Mouse (Mus musculus): ENCODE results near the gene Cd59b. TPM values are rescaled to one million over a fixed set of nuclear protein-coding genes. Genes with fewer than 3 reads are reported as not detected.

The Cd59b gene
- total and polyA plus RNA-seq, 3 experiments = 0.38 TPM; not detected in 2

DNA sequence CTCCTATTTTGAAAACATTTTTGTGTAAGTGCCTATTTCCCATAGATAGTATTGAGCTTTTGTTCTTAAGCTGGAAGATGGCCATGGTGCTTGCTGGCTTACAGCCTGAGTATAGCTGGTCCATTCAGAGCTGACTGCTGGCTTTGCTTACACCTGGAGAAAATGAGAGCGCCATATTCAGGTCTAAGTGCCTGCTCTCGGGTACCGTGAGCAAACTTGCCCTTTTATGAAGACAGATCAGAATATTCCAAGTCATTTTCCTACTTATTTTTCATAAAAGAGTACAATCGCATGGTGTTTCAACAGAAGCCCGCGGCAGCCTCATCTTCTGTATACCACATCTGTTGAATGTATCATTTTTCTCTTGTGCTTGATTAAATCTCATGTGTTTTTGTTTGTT is 8.7 kb upstream of the Cd59b start:
- Histone ChIP-seq H3K79me2 (ENCODE audit: control insufficient read depth, insufficient read depth, low read length, poor library complexity) (no peaks in the 10 kb centered on the region), H3K4me1 (ENCODE audit: control insufficient read depth in 1 of 2, insufficient read depth in 2 of 2, low read length in 2 of 2) (no peaks in the 10 kb centered on the region), H3K9me3 (replicated peaks; ENCODE audit: insufficient read depth, low read length) (no peaks in the 10 kb centered on the region), H3K36me3 (ENCODE audit: control insufficient read depth in 1 of 2, insufficient read depth in 2 of 2, low read length in 2 of 2) (peaks cover 0 to 5% of the 10 kb centered on the region in 2 experiments; a peak in 2 of 4 replicates), H3K4me3 (ENCODE audit: control insufficient read depth in 1 of 2, insufficient read depth in 1 of 2, low read depth in 2 of 2, low read length in 2 of 2) (no peak overlapping the region), H3K9ac (ENCODE audit: control insufficient read depth, low read depth, low read length, poor library complexity, severe bottlenecking) (no peak overlapping the region), H3K27ac (ENCODE audit: control insufficient read depth, low read depth, low read length) (no peak overlapping the region), H3K27me3 (ENCODE audit: control insufficient read depth in 1 of 2, insufficient read depth in 2 of 2, low read length in 2 of 2) (no peaks in the 10 kb centered on the region)
- TF ChIP-seq POLR2AphosphoS5 (IDR thresholded peaks at IDR 0.05; ENCODE audit: borderline replicate concordance, low read depth, low read length) (no peak), USF2 (IDR thresholded peaks at IDR 0.05; ENCODE audit: borderline replicate concordance in 1 of 2, insufficient read depth in 1 of 2, low read depth in 1 of 2, low read length in 2 of 2) (no peak), TBP (IDR thresholded peaks at IDR 0.05; ENCODE audit: low read depth, low read length) (no peak), MAFK (IDR thresholded peaks at IDR 0.05; ENCODE audit: borderline replicate concordance, low read depth, low read length) (no peak), NELFE (IDR thresholded peaks at IDR 0.05; ENCODE audit: low read depth, low read length) (no peak), ZNF384 (IDR thresholded peaks at IDR 0.05; ENCODE audit: low read depth, low read length) (no peak), JUND (IDR thresholded peaks at IDR 0.05; ENCODE audit: low read depth, low read length) (no peak), BHLHE40 (IDR thresholded peaks at IDR 0.05; ENCODE audit: borderline replicate concordance, low read depth, low read length) (no peak), CHD1 (IDR thresholded peaks at IDR 0.05; ENCODE audit: low read depth, low read length) (no peak), HCFC1 (IDR thresholded peaks at IDR 0.05; ENCODE audit: low read depth, low read length) (no peak), MXI1 (IDR thresholded peaks at IDR 0.05; ENCODE audit: low read depth, low read length) (no peak), USF1 (IDR thresholded peaks at IDR 0.05; ENCODE audit: low read depth, low read length) (no peak), TAL1 (IDR thresholded peaks at IDR 0.05; ENCODE audit: low read length) (no peak), TCF12 (IDR thresholded peaks at IDR 0.05; ENCODE audit: low read depth, low read length) (no peak), POLR2AphosphoS2 (IDR thresholded peaks at IDR 0.05; ENCODE audit: low read length) (no peak), NRF1 (IDR thresholded peaks at IDR 0.05; ENCODE audit: insufficient read depth, low read depth, low read length, poor library complexity, severe bottlenecking) (no peak), MAZ (IDR thresholded peaks at IDR 0.05; ENCODE audit: low read depth, low read length) (no peak), SIN3A (IDR thresholded peaks at IDR 0.05; ENCODE audit: low read length) (no peak)
- no peak for DNase-seq (ENCODE audit: low read depth, low spot score)

DNA sequence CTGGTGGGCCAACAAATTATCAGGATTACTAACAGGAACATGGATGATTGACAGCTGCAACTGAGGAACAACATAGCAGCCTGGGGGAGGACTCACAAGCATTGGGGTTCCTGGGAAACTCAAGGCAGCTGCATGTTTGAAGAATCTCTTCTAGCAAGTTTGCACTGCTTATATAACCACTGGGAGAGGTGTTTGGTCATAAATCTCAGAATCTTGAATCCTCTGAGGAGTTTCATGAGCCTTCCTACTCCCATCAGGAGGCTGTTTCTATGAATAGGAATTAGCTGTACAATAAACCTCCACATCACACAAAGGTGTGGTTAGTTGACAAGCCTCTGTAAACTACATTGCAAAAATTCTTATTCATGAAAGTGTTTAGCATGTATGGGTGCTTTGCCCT is 7.0 kb upstream of the Cd59b start:
- H3K36me3 ChIP-seq (ENCODE audit: control insufficient read depth in 1 of 2, insufficient read depth in 2 of 2, low read length in 2 of 2) = peaks cover 0 to 5% of the 10 kb centered on the region in 2 experiments; a peak in 2 of 4 replicates
- no peak overlapping the region for H3K9ac ChIP-seq (ENCODE audit: control insufficient read depth, low read depth, low read length, poor library complexity, severe bottlenecking)
- no peaks in the 10 kb centered on the region for H3K4me1 ChIP-seq (ENCODE audit: control insufficient read depth in 1 of 2, insufficient read depth in 2 of 2, low read length in 2 of 2)
- H3K27me3 ChIP-seq (ENCODE audit: control insufficient read depth in 1 of 2, insufficient read depth in 2 of 2, low read length in 2 of 2) = no peaks in the 10 kb centered on the region
- no peak overlapping the region for H3K27ac ChIP-seq (ENCODE audit: control insufficient read depth, low read depth, low read length)
- no peak for DNase-seq (ENCODE audit: low read depth, low spot score)
- TF ChIP-seq ZMIZ1 (IDR thresholded peaks at IDR 0.05; ENCODE audit: low read depth, low read length) (no peak), NELFE (IDR thresholded peaks at IDR 0.05; ENCODE audit: low read depth, low read length) (no peak), SIN3A (IDR thresholded peaks at IDR 0.05; ENCODE audit: low read length) (no peak), MAX (IDR thresholded peaks at IDR 0.05; ENCODE audit: low read length) (no peak), CHD2 (IDR thresholded peaks at IDR 0.05; ENCODE audit: low read length) (no peak), MYC (IDR thresholded peaks at IDR 0.05; ENCODE audit: low read depth, low read length) (no peak), E2F4 (IDR thresholded peaks at IDR 0.05; ENCODE audit: borderline replicate concordance, low read depth, low read length) (no peak), MAFK (IDR thresholded peaks at IDR 0.05; ENCODE audit: borderline replicate concordance, low read depth, low read length) (no peak), GATA1 (IDR thresholded peaks at IDR 0.05; ENCODE audit: low read depth, low read length) (no peak), ELF1 (IDR thresholded peaks at IDR 0.05; ENCODE audit: low read depth, low read length) (no peak), TCF12 (IDR thresholded peaks at IDR 0.05; ENCODE audit: low read depth, low read length) (no peak), MEF2A (IDR thresholded peaks at IDR 0.05; ENCODE audit: extremely low read depth, insufficient replicate concordance, low read depth, low read length, poor library complexity, severe bottlenecking) (no peak), BHLHE40 (IDR thresholded peaks at IDR 0.05; ENCODE audit: borderline replicate concordance, low read depth, low read length) (no peak), NRF1 (IDR thresholded peaks at IDR 0.05; ENCODE audit: insufficient read depth, low read depth, low read length, poor library complexity, severe bottlenecking) (no peak)
- H3K4me3 ChIP-seq (ENCODE audit: control insufficient read depth in 1 of 2, insufficient read depth in 1 of 2, low read depth in 2 of 2, low read length in 2 of 2) = no peak overlapping the region
- H3K9me3 ChIP-seq (replicated peaks; ENCODE audit: insufficient read depth, low read length) = no peaks in the 10 kb centered on the region
- no peaks in the 10 kb centered on the region for H3K79me2 ChIP-seq (ENCODE audit: control insufficient read depth, insufficient read depth, low read length, poor library complexity)

All from MEL (cell line).